Mouse (Mus musculus) limb, embryonic 14.5 days (tissue): ENCODE data around the gene 6030468B19Rik. TPM values are rescaled to one million over a fixed set of nuclear protein-coding genes. Genes with fewer than 3 reads are reported as not detected.
A peak's percentile ranks its signal among the peaks of the same experiment; 100 is the strongest.

Experiments
- ATAC-seq: fragments of 200-750 bp; cut with Nextera tagmentation; 2 replicates; pipeline ENCODE4 v1.8.0; 2017; ENCODE audit warnings: low read depth, moderate number of reproducible peaks, moderate TSS enrichment; ENCODE audit not compliant: low FRiP score
- DNase-seq: peaks from one replicate; pipeline ENCODE4 v3.0.0-alpha.2; 2015; ENCODE audit warnings: low spot score
- H3K27ac ChIP-seq: fragments of 300-500 bp; sonication (generic); replicated peaks from 2 replicates; pipeline ENCODE4 v1.5.1; 2014; ENCODE audit warnings: low read depth, mild to moderate bottlenecking, low read length, moderate library complexity, mixed read lengths
- H3K27me3 ChIP-seq: fragments of 300-500 bp; sonication (generic); 2 replicates; pipeline ENCODE4 v1.6.1; 2014; ENCODE audit warnings: low read length, mixed read lengths; ENCODE audit not compliant: control insufficient read depth, insufficient read depth
- H3K36me3 ChIP-seq: fragments of 300-500 bp; sonication (generic); 2 replicates; pipeline ENCODE4 v1.6.1; 2014; ENCODE audit warnings: mild to moderate bottlenecking, low read length, moderate library complexity, mixed read lengths; ENCODE audit not compliant: control insufficient read depth, insufficient read depth
- H3K4me1 ChIP-seq: fragments of 300-500 bp; sonication (generic); 2 replicates; pipeline ENCODE4 v1.6.1; 2014; ENCODE audit warnings: antibody characterized with exemption, low read length, mixed read lengths; ENCODE audit not compliant: control insufficient read depth, insufficient read depth
- H3K4me2 ChIP-seq: fragments of 300-500 bp; sonication (generic); replicated peaks from 2 replicates; pipeline ENCODE4 v1.6.1; 2014; ENCODE audit warnings: low read depth, mild to moderate bottlenecking, low read length, moderate library complexity; ENCODE audit not compliant: severe bottlenecking
- H3K4me3 ChIP-seq: fragments of 300-500 bp; sonication (generic); replicated peaks from 2 replicates; pipeline ENCODE4 v1.5.1; 2014; ENCODE audit warnings: low read length
- H3K9ac ChIP-seq: fragments of 300-500 bp; sonication (generic); 2 replicates; pipeline ENCODE4 v1.6.1; 2014; ENCODE audit warnings: mild to moderate bottlenecking, low read depth, low read length, moderate library complexity; ENCODE audit not compliant: severe bottlenecking
- H3K9me3 ChIP-seq: fragments of 300-500 bp; sonication (generic); 2 replicates; pipeline ENCODE4 v1.6.1; 2016; ENCODE audit warnings: low read length; ENCODE audit not compliant: control insufficient read depth
- POLR2A ChIP-seq: fragments of 200-500 bp; IDR thresholded peaks from 2 replicates; pipeline ENCODE4 v1.8.0; 2012; ENCODE audit warnings: inconsistent platforms, mild to moderate bottlenecking, moderate library complexity, borderline replicate concordance; ENCODE audit not compliant: insufficient read depth, insufficient read length; ENCODE audit errors: extremely low read depth
- WGBS: fragments of 180-500 bp; shearing (Covaris S2); extraction: QIAGEN DNeasy Blood & Tissue Kit; methylation state at CpG from one replicate; pipeline ENCODE4 v1.1.7; 2014; 5-methylcytosine and 5-hydroxymethylcytosine counted together
- polyA plus RNA-seq, 2 experiments: library from polyadenylated mRNA; depleted of rRNA in 1 of 2; stranded (reverse) in 1 of 2; unstranded in 1 of 2; fragments of >200 nt; fragmentation: Nextera tagmentation in 1 of 2; extraction: Ambion mirVana in 1 of 2; gene quantifications; 2 replicates each; pipeline versions ENCODE4 v1.2.1 to v1.2.3; 2012 to 2014

6030468B19Rik gene
- polyA plus RNA-seq, 2 experiments, result 0.11 TPM; not detected in 1

DNA sequence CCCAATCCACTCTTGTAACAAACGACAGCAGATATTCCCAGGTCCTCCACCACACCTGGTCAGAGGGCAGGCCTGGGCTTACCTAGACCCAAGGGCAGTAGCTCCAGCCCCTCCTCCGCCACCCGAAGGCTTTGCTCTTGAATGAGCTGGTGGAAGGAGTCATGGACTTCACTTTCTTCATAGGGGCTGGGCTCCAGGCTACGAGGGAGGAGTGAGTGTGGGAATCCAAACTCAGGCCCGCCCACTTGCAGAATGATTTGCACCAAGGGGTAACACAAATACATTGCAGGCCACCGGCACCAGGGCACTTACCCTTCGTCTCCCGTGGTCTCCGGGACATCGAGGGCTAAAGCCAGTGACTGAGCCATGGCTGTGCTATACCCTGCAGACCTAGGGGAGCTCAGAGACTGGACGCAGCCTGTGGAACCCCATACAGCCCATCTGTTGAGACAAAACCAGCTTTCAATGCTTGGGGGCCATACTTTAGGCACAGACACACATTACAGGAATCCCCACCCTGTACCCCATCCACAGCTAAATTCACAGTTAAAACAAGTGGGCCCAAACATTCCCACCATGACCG is 18.5 kb upstream of the 6030468B19Rik start:
- H3K36me3 ChIP-seq, result peaks cover 23% of the 10 kb centered on the region
- WGBS, result 55% methylated on average over 12 of the region's 12 CpGs
- H3K9ac ChIP-seq, result peak overlapping the region; percentile 64
- peaks cover 35% of the 10 kb centered on the region for H3K4me1 ChIP-seq
- H3K27ac ChIP-seq, result peak overlapping the region; percentile 72; the same call in 1 of the 2 replicates
- H3K27me3 ChIP-seq, result no peaks in the 10 kb centered on the region
- no peaks in the 10 kb centered on the region for H3K9me3 ChIP-seq
- peak overlapping the region; percentile 98 for H3K4me2 ChIP-seq
- DNase-seq (no peak), ATAC-seq (no peak)
- peak overlapping the region; percentile 52 for H3K4me3 ChIP-seq
- TF ChIP-seq POLR2A, result no peak

DNA sequence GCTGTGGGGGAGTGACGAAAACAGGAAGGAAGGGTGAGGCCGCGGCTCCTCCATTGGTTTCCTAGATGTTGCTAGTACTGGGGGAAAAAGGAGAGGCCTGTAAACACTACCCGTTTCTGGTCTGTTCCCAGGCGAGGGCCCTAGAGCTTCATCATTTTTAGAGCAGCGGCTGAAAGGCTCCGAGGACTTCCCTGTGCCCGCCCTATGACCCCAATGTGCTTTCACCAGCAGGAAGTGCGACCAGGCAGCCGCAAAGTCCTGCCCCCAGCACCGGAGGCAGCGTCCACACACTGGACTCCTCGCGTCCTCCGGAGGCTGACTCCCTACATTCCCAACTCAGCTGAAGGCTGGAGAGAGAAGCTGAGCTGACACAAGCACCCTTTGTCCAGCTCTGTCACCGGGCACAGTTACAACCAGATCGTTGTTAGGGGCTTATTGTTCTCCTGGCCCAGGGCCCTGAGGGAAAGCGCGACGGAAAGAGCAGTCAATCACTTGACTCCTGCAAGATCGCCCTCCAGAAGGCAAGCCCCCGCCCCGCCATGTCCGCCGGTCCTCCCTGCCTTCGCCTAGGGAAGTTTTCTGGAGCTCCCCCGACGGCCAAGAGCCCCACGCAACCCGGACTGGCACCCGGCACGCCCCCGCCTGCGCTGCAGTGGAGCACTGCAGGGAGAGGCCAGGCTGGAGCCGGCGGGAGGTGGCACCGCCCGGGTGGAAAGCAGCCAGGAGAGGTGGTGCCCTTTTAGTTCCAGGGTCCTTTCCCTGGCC is 17.8 kb upstream of the 6030468B19Rik start:
- DNase-seq, result peak; percentile 45
- peak overlapping the region; percentile 64 for H3K9ac ChIP-seq
- H3K27me3 ChIP-seq, result no peaks in the 10 kb centered on the region
- peaks cover 35% of the 10 kb centered on the region for H3K4me1 ChIP-seq
- H3K36me3 ChIP-seq, result peaks cover 22% of the 10 kb centered on the region
- WGBS, result 3% methylated on average over 33 of the region's 38 CpGs
- peak overlapping the region; percentile 52 for H3K4me3 ChIP-seq
- H3K4me2 ChIP-seq, result peak overlapping the region; percentile 98
- no peak for TF ChIP-seq POLR2A
- peak overlapping the region; percentile 72 for H3K27ac ChIP-seq
- peak; percentile 21; the same call in 1 of the 2 replicates for ATAC-seq
- H3K9me3 ChIP-seq, result no peaks in the 10 kb centered on the region

DNA sequence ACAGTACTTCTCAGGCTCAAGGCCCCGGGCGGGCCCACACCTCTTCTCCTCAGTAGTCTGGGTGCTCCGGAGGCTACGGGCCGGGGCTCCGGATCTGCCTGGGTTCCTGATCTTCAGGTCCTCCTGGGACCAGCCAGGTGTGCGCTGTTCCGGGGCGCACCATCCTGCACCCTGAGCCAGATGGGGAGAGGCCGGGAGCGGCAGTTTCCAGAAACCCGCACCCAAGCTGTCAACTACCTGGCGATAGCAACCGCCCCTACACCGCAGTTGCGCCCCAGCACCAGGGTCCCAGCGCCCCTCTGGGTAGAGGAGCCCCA is 17.3 kb upstream of the 6030468B19Rik start:
- Histone ChIP-seq H3K27ac (peak overlapping the region; percentile 72), H3K9me3 (no peaks in the 10 kb centered on the region), H3K27me3 (no peaks in the 10 kb centered on the region), H3K36me3 (peaks cover 17% of the 10 kb centered on the region), H3K4me3 (peak overlapping the region; percentile 52), H3K9ac (peak overlapping the region; percentile 64), H3K4me1 (peaks cover 35% of the 10 kb centered on the region), H3K4me2 (peak overlapping the region; percentile 98)
- no peak for TF ChIP-seq POLR2A
- WGBS, result 1% methylated on average over 8 of the region's 17 CpGs
- DNase-seq (no peak), ATAC-seq (0 out of 2 replicates have a peak, but pooled peaks have one; percentile 3)

DNA sequence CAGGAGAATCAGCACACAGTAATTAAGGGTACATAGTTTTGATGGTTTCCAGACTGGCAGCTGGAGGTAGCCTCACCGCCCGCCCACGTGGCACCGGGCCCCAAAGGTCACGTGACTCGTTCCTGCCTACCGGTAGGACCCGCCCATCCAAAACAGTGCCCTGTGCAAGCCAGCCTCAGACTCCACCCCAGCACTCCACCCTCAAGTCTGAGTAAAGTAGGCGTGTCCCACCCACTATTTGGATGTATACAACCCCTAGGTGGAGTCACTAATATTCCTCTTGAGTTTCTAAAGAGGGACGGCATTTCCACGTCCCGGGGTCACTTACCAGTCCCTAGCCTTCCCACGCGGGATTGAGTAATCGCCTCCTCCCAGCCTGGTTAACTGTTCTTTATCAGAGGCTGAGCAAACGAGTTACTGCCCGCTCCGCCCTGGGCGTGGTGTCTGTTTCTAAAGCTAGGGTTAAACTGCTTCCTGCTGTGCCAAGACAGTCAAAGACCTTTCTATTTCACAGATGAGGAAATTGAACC is 16.8 kb upstream of the 6030468B19Rik start:
- Histone ChIP-seq H3K4me3 (peak overlapping the region; percentile 52), H3K36me3 (peaks cover 12% of the 10 kb centered on the region), H3K4me2 (peak overlapping the region; percentile 98), H3K4me1 (peaks cover 35% of the 10 kb centered on the region), H3K9me3 (no peaks in the 10 kb centered on the region), H3K9ac (peak overlapping the region; percentile 64), H3K27me3 (no peaks in the 10 kb centered on the region), H3K27ac (peak overlapping the region; percentile 72; the same call in 1 of the 2 replicates)
- peak; percentile 88 for DNase-seq
- peak; percentile 76 for ATAC-seq
- 1% methylated on average over 19 of the region's 19 CpGs for WGBS
- peak; percentile 42; the same call in 1 of the 2 replicates for TF ChIP-seq POLR2A

DNA sequence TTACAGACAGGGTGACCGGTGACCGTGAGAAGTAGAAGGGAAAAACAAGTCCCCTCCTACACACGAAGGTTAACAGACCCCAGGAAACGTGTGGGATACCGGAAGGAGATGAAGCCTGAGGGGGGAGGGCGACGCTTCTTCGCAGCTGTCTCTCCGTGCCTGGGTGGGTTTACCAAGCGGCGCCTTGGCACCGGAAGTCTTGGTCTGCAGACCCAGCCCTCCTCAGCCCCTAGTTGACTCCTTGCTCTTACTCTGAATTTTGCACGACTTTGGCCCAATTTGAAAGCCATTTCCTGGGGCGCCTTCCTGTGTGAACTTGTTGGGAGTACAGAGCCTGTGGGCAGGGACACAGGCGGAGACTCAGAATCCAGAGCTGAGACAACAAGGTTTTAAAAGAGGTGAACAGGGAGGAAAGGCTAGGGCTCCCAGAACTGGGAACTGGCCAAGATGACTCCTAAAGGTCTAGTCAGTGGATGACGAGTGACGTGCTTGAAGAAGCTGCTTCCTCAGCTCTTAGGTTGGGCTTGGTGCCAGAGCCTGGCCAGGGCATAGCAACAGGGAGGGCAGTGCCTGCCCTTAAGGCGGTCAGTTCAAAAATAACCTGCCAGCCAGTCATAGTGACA is 16.1 kb upstream of the 6030468B19Rik start:
- peaks cover 35% of the 10 kb centered on the region for H3K4me1 ChIP-seq
- no peak for ATAC-seq
- H3K27me3 ChIP-seq, result no peaks in the 10 kb centered on the region
- DNase-seq, result no peak
- no peaks in the 10 kb centered on the region for H3K9me3 ChIP-seq
- no peak overlapping the region for H3K9ac ChIP-seq
- H3K27ac ChIP-seq, result peak overlapping the region; percentile 65
- H3K4me3 ChIP-seq, result peak overlapping the region; percentile 52
- whole genome bisulfite sequencing, result 19% methylated on average over 18 of the region's 18 CpGs
- no peak for TF ChIP-seq POLR2A
- H3K4me2 ChIP-seq, result peak overlapping the region; percentile 98
- H3K36me3 ChIP-seq, result peaks cover 8% of the 10 kb centered on the region; the same call in 1 of the 2 replicates
